Mouse (Mus musculus) cerebellum, postnatal 36 days (tissue): Measurements from ENCODE around the gene Usp24.

Experiments
- DNase-seq, 2 experiments: peaks; one replicate each; pipeline ENCODE4 v3.0.0; 2021 to 2022; ENCODE audit warnings: mixed read lengths in 2 of 2

The Usp24 gene

DNA sequence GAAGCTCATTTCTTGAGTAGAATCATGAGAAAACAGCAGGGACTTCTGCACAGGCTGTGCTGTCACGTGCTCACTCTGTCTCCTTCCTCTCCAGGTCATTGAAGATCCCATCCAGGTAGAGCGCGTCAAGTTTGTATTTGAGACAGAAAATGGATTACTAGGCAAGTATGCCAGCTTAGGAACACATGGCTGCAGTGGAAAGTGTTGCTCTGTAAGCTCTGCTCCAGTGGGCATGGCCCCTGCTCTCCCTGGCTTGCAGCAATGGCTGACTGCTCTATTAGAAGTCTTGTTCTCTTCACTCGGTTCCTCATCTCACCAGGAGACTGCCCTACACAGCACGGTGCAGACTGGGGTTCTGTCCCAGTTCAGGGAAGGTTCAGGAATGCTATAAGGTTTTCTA, 114.4 kb downstream of the Usp24 start:
- no peak for DNase-seq

DNA sequence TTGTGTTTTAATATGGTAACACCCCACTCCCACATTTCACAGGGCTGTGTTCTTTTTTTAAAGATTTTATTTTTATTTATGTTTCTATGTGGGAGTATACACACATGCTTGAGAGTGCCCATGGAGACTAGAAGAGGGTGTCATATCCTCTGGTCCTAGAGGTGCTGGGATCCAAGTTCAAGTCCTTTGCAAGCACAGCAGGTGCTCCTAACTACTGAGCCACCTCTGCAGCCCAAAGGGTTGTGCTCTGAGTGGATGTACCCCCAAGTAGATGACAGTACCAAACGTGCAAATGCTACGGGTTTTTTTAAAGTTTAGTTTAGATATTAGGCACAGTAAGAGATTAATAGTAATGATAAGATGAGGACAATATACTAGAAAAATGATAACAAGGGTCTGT, 119.4 kb downstream of the Usp24 start:
- no peak for DNase-seq

GRCm38 (mm10) chr4:106436475-106436874, 120.5 kb downstream of the Usp24 start:
- peak in 1 of 2 experiments; percentile 25 for DNase-seq

GRCm38 (mm10) chr4:106437207-106437606, 121.2 kb downstream of the Usp24 start:
- DNase-seq = no peak

- DNase-seq = no peak
Measured at GRCm38 (mm10) chr4:106438763-106439162, 122.8 kb downstream of the Usp24 start.

- DNase-seq = peak in 1 of 2 experiments; percentile 31
Measured at GRCm38 (mm10) chr4:106443182-106443581, 127.2 kb downstream of the Usp24 start.

DNA sequence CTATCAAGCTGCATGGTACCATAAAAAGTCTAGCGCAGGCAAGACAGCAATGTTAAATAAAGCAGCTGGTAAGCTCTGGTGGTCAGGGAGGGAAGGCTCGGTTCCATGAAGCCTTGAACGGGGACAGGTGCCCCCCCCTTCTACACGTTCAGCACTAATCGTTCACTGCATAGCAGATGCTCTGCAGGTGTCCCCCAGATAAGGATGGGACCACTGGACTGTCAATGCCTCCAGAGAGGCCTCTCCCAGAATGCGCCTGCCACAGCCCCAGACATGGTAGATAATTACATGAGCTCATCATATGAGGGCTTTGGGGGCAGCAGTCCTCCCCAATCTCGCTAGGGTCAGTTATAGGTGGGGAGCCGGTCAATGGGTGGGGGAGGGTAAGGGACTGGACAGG, 133.3 kb downstream of the Usp24 start:
- DNase-seq = no peak

DNA sequence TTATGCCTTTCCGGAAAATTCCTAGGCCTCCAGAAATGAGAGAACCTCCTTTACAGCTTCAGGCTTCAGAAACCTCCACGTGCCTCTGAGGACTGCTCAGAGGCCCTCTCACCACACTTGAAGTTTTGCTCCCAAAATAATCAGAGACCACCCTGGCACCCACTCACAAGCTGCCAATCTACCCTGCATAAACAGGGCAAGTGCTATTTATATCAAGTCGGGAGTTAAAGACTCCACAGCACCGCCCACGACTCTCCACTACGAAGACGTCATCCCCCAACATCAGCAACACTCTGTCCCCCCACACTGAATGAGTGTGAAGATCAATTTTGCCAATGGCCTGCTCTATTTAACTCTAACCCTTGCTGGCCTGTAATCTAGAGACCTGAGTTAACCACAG, 136.4 kb downstream of the Usp24 start:
- DNase-seq = no peak

DNA sequence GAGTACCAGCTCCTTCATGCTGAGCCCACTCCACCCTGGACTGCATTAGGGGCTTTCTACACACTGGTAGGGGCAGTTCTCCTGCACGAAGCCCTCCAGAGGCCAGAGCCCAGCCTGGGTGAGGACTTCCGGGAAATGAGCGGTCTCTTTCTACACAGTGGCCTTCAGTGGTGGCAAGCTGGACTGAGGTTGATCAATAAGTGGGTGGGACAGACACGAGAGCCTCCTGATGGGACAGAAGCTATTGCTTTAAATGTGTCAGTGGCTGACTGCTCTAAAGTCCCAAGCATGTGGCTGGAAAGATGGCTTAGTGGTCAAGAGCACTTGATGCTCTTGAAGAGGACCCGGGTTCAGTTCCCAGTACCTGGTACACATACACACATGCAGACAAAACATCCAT, 137.1 kb downstream of the Usp24 start:
- no peak for DNase-seq

GRCm38 (mm10) chr4:106453516-106453915, 137.5 kb downstream of the Usp24 start:
- peak; percentile 29 to 35 for DNase-seq

DNA sequence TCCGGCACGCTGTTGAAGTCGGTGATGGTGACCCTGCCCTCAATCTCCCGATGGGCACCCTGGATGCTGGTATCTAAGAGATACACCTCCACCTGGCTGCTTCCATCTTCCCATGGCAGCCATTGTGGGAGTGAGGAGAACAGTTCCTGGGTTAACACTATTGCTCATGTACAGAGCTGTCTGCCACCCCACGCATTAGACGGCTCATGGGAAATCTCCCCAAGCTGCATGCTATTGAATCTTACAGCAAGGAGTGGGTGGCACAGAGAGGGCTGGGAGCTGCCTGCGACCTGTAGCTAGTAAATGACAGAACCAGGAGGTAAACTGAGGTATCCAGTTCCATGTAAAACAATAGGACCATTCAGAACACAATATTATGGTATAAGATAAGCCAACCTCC, 138.5 kb downstream of the Usp24 start:
- no peak for DNase-seq

DNA sequence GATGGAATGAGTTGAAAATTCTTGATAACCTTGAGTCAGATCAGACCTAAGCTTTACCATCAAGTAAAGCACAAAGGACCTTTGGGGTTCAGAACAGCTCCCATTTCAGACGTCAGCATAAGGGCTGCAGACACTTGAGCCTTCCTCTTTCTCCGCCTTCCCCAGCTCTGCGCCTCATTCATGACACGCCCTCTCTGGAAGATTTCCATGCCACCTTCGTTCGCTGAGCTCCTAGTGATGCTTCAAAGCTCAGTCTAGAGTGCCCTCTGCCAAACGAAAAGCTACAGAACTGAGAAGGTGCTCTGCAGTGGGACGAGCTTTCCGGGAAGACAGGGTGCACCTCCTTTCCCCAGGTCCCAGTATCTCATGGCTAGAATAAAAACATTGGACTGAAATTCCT, 146.0 kb downstream of the Usp24 start:
- no peak for DNase-seq

- no peak for DNase-seq
Measured at GRCm38 (mm10) chr4:106462524-106462923, 146.5 kb downstream of the Usp24 start.

- DNase-seq = no peak
Measured at GRCm38 (mm10) chr4:106463174-106463801, 147.3 kb downstream of the Usp24 start.

- DNase-seq = peak; percentile 55 to 57
Measured at GRCm38 (mm10) chr4:106467420-106468110, 151.6 kb downstream of the Usp24 start.

GRCm38 (mm10) chr4:106470921-106471320, 154.9 kb downstream of the Usp24 start:
- DNase-seq = no peak

- DNase-seq = peak; percentile 47 to 69
Measured at GRCm38 (mm10) chr4:106472335-106472734, 156.3 kb downstream of the Usp24 start.

DNA sequence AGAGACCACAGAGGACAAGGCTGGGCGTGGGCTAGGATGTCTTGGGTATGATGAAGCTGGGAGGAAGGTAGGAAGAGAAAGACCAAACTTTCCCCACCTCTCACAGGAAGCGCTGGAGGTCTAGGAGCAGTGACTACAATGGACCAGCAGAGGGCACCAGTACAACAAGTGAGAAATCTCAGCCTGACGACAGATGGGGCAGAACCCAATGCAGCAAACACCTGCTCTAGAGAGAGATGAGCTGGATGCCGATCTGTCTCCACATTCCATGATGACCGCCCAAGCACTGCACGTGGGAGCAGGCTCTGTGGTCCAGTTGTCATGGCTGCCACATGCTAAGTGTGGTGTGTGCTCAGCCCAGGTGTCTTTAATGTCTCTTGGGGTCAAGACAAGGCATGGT, 158.2 kb downstream of the Usp24 start:
- peak; percentile 58 to 65 for DNase-seq

DNA sequence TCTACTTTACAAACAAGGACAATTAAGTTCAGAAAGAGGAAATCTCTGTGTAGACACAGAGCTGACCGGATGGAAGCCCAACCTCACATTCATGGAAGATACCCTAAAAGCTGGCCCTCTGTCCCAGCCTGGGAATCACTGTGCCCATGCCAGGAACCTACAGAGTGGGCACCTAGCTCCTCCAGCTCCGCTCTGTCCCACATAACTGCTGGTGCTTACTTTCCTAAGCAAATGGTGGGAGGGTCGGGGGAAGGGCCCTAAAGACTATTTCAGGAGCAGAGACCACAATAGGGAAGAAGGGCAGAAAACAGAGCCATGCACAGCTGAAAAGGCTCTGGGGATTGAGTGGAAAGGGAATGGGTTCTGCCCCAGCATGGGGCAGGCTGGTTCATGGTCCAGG, 164.5 kb downstream of the Usp24 start:
- DNase-seq = no peak

- no peak for DNase-seq
Measured at GRCm38 (mm10) chr4:106483215-106483727, 167.3 kb downstream of the Usp24 start.

DNA sequence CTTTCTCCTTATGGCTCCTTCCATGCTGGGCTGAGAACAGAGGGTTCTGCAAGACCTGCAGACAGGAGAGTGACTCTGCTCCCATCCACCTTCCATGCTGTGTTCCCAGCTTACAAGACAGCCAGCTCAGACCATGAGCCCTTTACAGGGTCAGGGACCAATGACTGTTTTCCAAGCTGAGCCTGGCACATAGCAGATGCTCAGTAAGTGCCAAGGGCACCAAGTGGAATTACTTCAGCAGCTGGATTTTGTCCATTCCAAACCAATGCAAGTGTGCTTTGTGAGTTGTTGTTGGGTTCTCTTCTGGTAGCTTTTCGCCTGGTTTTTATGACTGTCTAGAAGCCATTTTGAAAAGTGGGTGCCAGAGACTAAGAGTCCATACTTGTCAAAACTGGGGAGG, 167.8 kb downstream of the Usp24 start:
- DNase-seq = no peak

- no peak for DNase-seq
Measured at GRCm38 (mm10) chr4:106490620-106491019, 174.6 kb downstream of the Usp24 start.
